Mouse (Mus musculus) midbrain, embryonic 15.5 days (tissue): ENCODE data around the gene Ankrd23. TPM values are rescaled to one million over a fixed set of nuclear protein-coding genes. Genes with fewer than 3 reads are reported as not detected.
"Not testable (repeated sequence)": the region's sequence is repeated elsewhere in the genome, so short reads cannot be mapped to it uniquely, and the experiment has no call there.

Experiments
- ATAC-seq: fragments of 200-750 bp; cut with Nextera tagmentation; replicated peaks from 2 replicates; pipeline ENCODE4 v1.8.0; 2017; ENCODE audit warnings: moderate TSS enrichment
- H3K27ac ChIP-seq: fragments of 300-500 bp; sonication (generic); 2 replicates; pipeline ENCODE4 v1.5.1; 2015; ENCODE audit warnings: mild to moderate bottlenecking, inconsistent platforms
- H3K27me3 ChIP-seq: fragments of 300-500 bp; sonication (generic); replicated peaks from 2 replicates; pipeline ENCODE4 v1.6.1; 2015; ENCODE audit warnings: inconsistent platforms
- H3K36me3 ChIP-seq: fragments of 300-500 bp; sonication (generic); replicated peaks from 2 replicates; pipeline ENCODE4 v1.6.1; 2015; ENCODE audit warnings: inconsistent platforms
- H3K4me1 ChIP-seq: fragments of 300-500 bp; sonication (generic); 2 replicates; pipeline ENCODE4 v1.6.1; 2015; ENCODE audit warnings: inconsistent platforms
- H3K4me2 ChIP-seq: fragments of 300-500 bp; sonication (generic); 2 replicates; pipeline ENCODE4 v1.6.1; 2015; ENCODE audit warnings: inconsistent platforms, mild to moderate bottlenecking, moderate library complexity
- H3K4me3 ChIP-seq: fragments of 300-500 bp; sonication (generic); 2 replicates; pipeline ENCODE4 v1.5.1; 2015; ENCODE audit warnings: mild to moderate bottlenecking, inconsistent platforms
- H3K9ac ChIP-seq: fragments of 300-500 bp; sonication (generic); 2 replicates; pipeline ENCODE4 v1.6.1; 2015; ENCODE audit warnings: mild to moderate bottlenecking, inconsistent platforms
- H3K9me3 ChIP-seq: fragments of 300-500 bp; sonication (generic); 2 replicates; pipeline ENCODE4 v1.6.1; 2016; ENCODE audit warnings: inconsistent platforms
- WGBS: fragments of 180-500 bp; shearing (Covaris S2); methylation state at CpG from one replicate; pipeline ENCODE4 v1.1.7; 2015; ENCODE audit warnings: mixed read lengths; 5-methylcytosine and 5-hydroxymethylcytosine counted together
- polyA plus RNA-seq: library from polyadenylated mRNA; unstranded; fragments of >200 nt; fragmentation: Nextera tagmentation; extraction: Ambion mirVana; gene quantifications from 2 replicates; pipeline ENCODE4 v1.2.1, GENCODE M21; 2015

Gene Ankrd23
- polyA plus RNA-seq: 19.0 and 23.5 TPM in 2 replicates

GRCm38 (mm10) chr1:36536783-36537182, at the start of gene Ankrd23:
Gene Ankrd23 (minus strand): TSS chr1:36536883.
- not testable (repeated sequence) for H3K4me1 ChIP-seq, H3K4me3 ChIP-seq, H3K27ac ChIP-seq, H3K9me3 ChIP-seq, H3K27me3 ChIP-seq, H3K9ac ChIP-seq, H3K4me2 ChIP-seq, ATAC-seq
- peaks cover 20% of the 10 kb centered on the region; the same call in 1 of the 2 replicates for H3K36me3 ChIP-seq
- 94% methylated on average over 9 of the region's 9 CpGs for WGBS

- Histone ChIP-seq H3K36me3 (no peaks in the 10 kb centered on the region), H3K9ac (no peak overlapping the region), H3K27ac (no peak overlapping the region), H3K4me2 (no peak overlapping the region), H3K4me1 (peaks cover 11% of the 10 kb centered on the region), H3K4me3 (no peak overlapping the region), H3K9me3 (no peaks in the 10 kb centered on the region), H3K27me3 (peaks cover 8% of the 10 kb centered on the region; the same call in 1 of the 2 replicates)
- no peak for ATAC-seq
- WGBS: 49% methylated on average over 4 of the region's 4 CpGs
Measured at GRCm38 (mm10) chr1:36586288-36586687, 49.6 kb upstream of the Ankrd23 start.

- H3K4me1 ChIP-seq: peaks cover 17% of the 10 kb centered on the region
- no peak overlapping the region for H3K4me2 ChIP-seq
- H3K9ac ChIP-seq: no peak overlapping the region
- H3K27ac ChIP-seq: no peak overlapping the region
- ATAC-seq: no peak
- no peaks in the 10 kb centered on the region for H3K9me3 ChIP-seq
- no peaks in the 10 kb centered on the region for H3K36me3 ChIP-seq
- H3K27me3 ChIP-seq: peaks cover 8% of the 10 kb centered on the region; the same call in 1 of the 2 replicates
- 86% methylated on average over 8 of the region's 8 CpGs for WGBS
- H3K4me3 ChIP-seq: no peak overlapping the region
Measured at GRCm38 (mm10) chr1:36583408-36584116, 46.9 kb upstream of the Ankrd23 start.

GRCm38 (mm10) chr1:36582211-36582610, 45.5 kb upstream of the Ankrd23 start:
- H3K4me3 ChIP-seq: no peak overlapping the region
- H3K4me2 ChIP-seq: no peak overlapping the region
- H3K27ac ChIP-seq: no peak overlapping the region
- no peak for ATAC-seq
- peaks cover 8% of the 10 kb centered on the region; the same call in 1 of the 2 replicates for H3K27me3 ChIP-seq
- no peaks in the 10 kb centered on the region for H3K9me3 ChIP-seq
- WGBS: 72% methylated on average over 8 of the region's 8 CpGs
- peaks cover 17% of the 10 kb centered on the region for H3K4me1 ChIP-seq
- no peaks in the 10 kb centered on the region for H3K36me3 ChIP-seq
- no peak overlapping the region for H3K9ac ChIP-seq

GRCm38 (mm10) chr1:36581260-36581659, 44.6 kb upstream of the Ankrd23 start:
- Histone ChIP-seq H3K9ac (no peak overlapping the region), H3K4me1 (peaks cover 17% of the 10 kb centered on the region), H3K4me2 (no peak overlapping the region), H3K9me3 (no peaks in the 10 kb centered on the region), H3K36me3 (no peaks in the 10 kb centered on the region), H3K27me3 (peaks cover 8% of the 10 kb centered on the region; the same call in 1 of the 2 replicates), H3K27ac (peak overlapping the region; percentile 84; the same call in 1 of the 2 replicates), H3K4me3 (no peak overlapping the region)
- 51% methylated on average over 5 of the region's 5 CpGs for WGBS
- no peak for ATAC-seq

- peak overlapping the region; percentile 15 for H3K9ac ChIP-seq
- H3K4me2 ChIP-seq: peak overlapping the region; percentile 30
- ATAC-seq: peak; percentile 89
- H3K27ac ChIP-seq: peak overlapping the region; percentile 84
- H3K4me3 ChIP-seq: no peak overlapping the region
- WGBS: under 1% methylated on average over 17 of the region's 17 CpGs
- H3K4me1 ChIP-seq: peaks cover 17% of the 10 kb centered on the region
- no peaks in the 10 kb centered on the region for H3K36me3 ChIP-seq
- H3K9me3 ChIP-seq: no peaks in the 10 kb centered on the region
- peaks cover 6% of the 10 kb centered on the region; the same call in 1 of the 2 replicates for H3K27me3 ChIP-seq
Measured at GRCm38 (mm10) chr1:36580384-36581207, 43.9 kb upstream of the Ankrd23 start.

GRCm38 (mm10) chr1:36579974-36580383, 43.3 kb upstream of the Ankrd23 start:
- peaks cover 17% of the 10 kb centered on the region for H3K4me1 ChIP-seq
- peak; percentile 52 for ATAC-seq
- H3K4me3 ChIP-seq: no peak overlapping the region
- H3K9ac ChIP-seq: peak overlapping the region; percentile 15
- peaks cover 3% of the 10 kb centered on the region; the same call in 1 of the 2 replicates for H3K27me3 ChIP-seq
- H3K36me3 ChIP-seq: no peaks in the 10 kb centered on the region
- WGBS: 13% methylated on average over 6 of the region's 6 CpGs
- peak overlapping the region; percentile 30 for H3K4me2 ChIP-seq
- H3K9me3 ChIP-seq: no peaks in the 10 kb centered on the region
- H3K27ac ChIP-seq: peak overlapping the region; percentile 84

- ATAC-seq: no peak
- Histone ChIP-seq H3K9ac (no peak overlapping the region), H3K27ac (no peak overlapping the region), H3K4me1 (peaks cover 17% of the 10 kb centered on the region), H3K4me2 (no peak overlapping the region), H3K4me3 (no peak overlapping the region), H3K27me3 (no peaks in the 10 kb centered on the region), H3K36me3 (no peaks in the 10 kb centered on the region), H3K9me3 (no peaks in the 10 kb centered on the region)
- WGBS: 76% methylated on average over 6 of the region's 6 CpGs
Measured at GRCm38 (mm10) chr1:36576991-36577675, 40.5 kb upstream of the Ankrd23 start.

- Histone ChIP-seq H3K4me2 (no peak overlapping the region), H3K4me1 (peaks cover 7% of the 10 kb centered on the region), H3K9ac (no peak overlapping the region), H3K36me3 (no peaks in the 10 kb centered on the region), H3K9me3 (no peaks in the 10 kb centered on the region), H3K27me3 (no peaks in the 10 kb centered on the region), H3K4me3 (no peak overlapping the region), H3K27ac (no peak overlapping the region)
- ATAC-seq: no peak
- 65% methylated on average over 6 of the region's 6 CpGs for WGBS
Measured at GRCm38 (mm10) chr1:36575347-36575746, 38.7 kb upstream of the Ankrd23 start.

- Histone ChIP-seq H3K4me1 (no peaks in the 10 kb centered on the region), H3K9me3 (no peaks in the 10 kb centered on the region), H3K4me2 (no peak overlapping the region), H3K36me3 (no peaks in the 10 kb centered on the region), H3K4me3 (no peak overlapping the region), H3K27me3 (no peaks in the 10 kb centered on the region), H3K27ac (no peak overlapping the region), H3K9ac (0 out of 2 replicates have a peak overlapping the region, but pooled peaks have one; percentile 3)
- 70% methylated on average over 5 of the region's 5 CpGs for WGBS
- ATAC-seq: no peak
Measured at GRCm38 (mm10) chr1:36574196-36574955, 37.7 kb upstream of the Ankrd23 start.

GRCm38 (mm10) chr1:36573524-36573923, 36.8 kb upstream of the Ankrd23 start:
- no peaks in the 10 kb centered on the region for H3K9me3 ChIP-seq
- H3K36me3 ChIP-seq: no peaks in the 10 kb centered on the region
- 84% methylated on average over 8 of the region's 8 CpGs for WGBS
- H3K4me3 ChIP-seq: no peak overlapping the region
- ATAC-seq: no peak
- H3K4me1 ChIP-seq: no peaks in the 10 kb centered on the region
- no peaks in the 10 kb centered on the region for H3K27me3 ChIP-seq
- no peak overlapping the region for H3K4me2 ChIP-seq
- H3K27ac ChIP-seq: no peak overlapping the region
- no peak overlapping the region for H3K9ac ChIP-seq
